Mouse (Mus musculus): ENCODE measurements around the gene Zbed6.

DNA sequence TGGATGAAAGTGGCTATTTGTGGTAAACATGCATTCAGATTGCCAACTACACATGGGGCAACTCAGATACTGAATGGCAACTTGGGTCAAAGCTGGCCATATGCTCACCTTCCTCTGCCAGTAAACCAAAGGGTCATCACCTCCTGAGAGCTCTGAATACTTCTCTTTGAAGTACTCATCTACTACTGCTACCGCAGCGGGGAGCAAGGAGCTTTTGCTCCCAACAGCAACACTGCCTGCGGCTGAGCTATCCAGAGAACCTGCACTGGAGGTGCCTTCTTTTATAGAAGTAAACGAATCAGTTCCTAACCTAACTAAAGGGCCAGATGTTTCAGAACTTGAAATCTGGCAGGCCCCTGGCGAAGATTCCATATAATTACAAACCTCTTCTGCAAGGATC, 3.9 kb downstream of the Zbed6 start:
- TF ChIP-seq ETS1 (conservative IDR thresholded peaks at IDR 0.05; ENCODE audit: low read depth, low read length) = no peak
- no peak for TF ChIP-seq E2F4 (IDR thresholded peaks at IDR 0.05; ENCODE audit: insufficient replicate concordance, low read depth, low read length)
- no peak for TF ChIP-seq POLR2A (IDR thresholded peaks at IDR 0.05; ENCODE audit: low read depth, low read length)
- TF ChIP-seq CTCF (conservative IDR thresholded peaks at IDR 0.05 in 1 of 2, IDR thresholded peaks at IDR 0.05 in 1 of 2; ENCODE audit: low read depth in 2 of 2, low read length in 2 of 2) = no peak
- TF ChIP-seq BHLHE40 (IDR thresholded peaks at IDR 0.05; ENCODE audit: low read depth, low read length) = no peak
- no peak for TF ChIP-seq TCF12 (IDR thresholded peaks at IDR 0.05; ENCODE audit: low read depth, low read length)
- TF ChIP-seq CHD2 (IDR thresholded peaks at IDR 0.05; ENCODE audit: low read length) = no peak
- TF ChIP-seq NELFE (IDR thresholded peaks at IDR 0.05; ENCODE audit: low read depth, low read length) = no peak
- TF ChIP-seq GABPA (IDR thresholded peaks at IDR 0.05; ENCODE audit: insufficient replicate concordance, low read depth, low read length) = no peak
- TF ChIP-seq JUND (conservative IDR thresholded peaks at IDR 0.05; ENCODE audit: low read depth, low read length) = no peak
- TF ChIP-seq MXI1 (IDR thresholded peaks at IDR 0.05; ENCODE audit: low read depth, low read length) = no peak
- no peak for TF ChIP-seq CHD1 (IDR thresholded peaks at IDR 0.05; ENCODE audit: low read depth, low read length)
- no peak for TF ChIP-seq USF2 (conservative IDR thresholded peaks at IDR 0.05; ENCODE audit: low read depth, low read length)
- TF ChIP-seq POLR2AphosphoS2 (IDR thresholded peaks at IDR 0.05; ENCODE audit: low read depth, low read length) = no peak

All from CH12.LX (cell line).